Mouse (Mus musculus) ES-Bruce4 (cell line): ENCODE results near the gene Pi16.

Experiments used
- EP300 ChIP-seq: IDR thresholded peaks from 2 replicates; pipeline ENCODE4 v1.6.1; 2011; ENCODE audit warnings: low read depth, low read length; ENCODE audit not compliant: insufficient read depth
- POLR2A ChIP-seq: IDR thresholded peaks from one replicate; pipeline ENCODE4 v1.8.1; 2011; ENCODE audit warnings: low read length; ENCODE audit not compliant: insufficient read depth

DNA sequence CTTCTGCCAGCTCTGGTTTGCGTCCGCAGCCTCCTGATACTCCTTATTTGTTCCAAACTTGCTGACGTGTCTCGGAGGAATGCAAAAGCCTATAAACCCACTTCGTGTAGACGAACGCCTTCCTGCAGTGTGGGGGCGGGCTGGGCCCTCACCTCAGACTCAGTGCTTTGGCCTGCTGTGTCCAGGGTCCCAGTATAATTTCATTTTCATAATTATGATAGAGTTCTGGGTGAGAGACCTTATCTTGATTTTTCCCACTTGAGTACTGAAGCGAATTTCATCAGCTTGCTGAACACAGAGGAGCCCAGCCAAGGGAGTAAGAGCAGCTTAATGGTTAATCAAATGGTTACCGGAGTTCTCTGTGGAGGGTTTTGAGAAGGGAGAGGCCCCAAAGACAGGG lies 20.2 kb upstream of the Pi16 start:
- no peak for TF ChIP-seq POLR2A
- no peak for TF ChIP-seq EP300
